Mouse (Mus musculus) embryo, embryonic 11.5 days (tissue): ENCODE data around the gene Mdm2.
"Not testable (repeated sequence)": the region's sequence is repeated elsewhere in the genome, so short reads cannot be mapped to it uniquely, and the experiment has no call there.

Experiments
- DNase-seq: peaks from one replicate; pipeline ENCODE4 v3.0.0-alpha.2; 2012; ENCODE audit warnings: low read depth, low spot score

Mdm2 gene

DNA sequence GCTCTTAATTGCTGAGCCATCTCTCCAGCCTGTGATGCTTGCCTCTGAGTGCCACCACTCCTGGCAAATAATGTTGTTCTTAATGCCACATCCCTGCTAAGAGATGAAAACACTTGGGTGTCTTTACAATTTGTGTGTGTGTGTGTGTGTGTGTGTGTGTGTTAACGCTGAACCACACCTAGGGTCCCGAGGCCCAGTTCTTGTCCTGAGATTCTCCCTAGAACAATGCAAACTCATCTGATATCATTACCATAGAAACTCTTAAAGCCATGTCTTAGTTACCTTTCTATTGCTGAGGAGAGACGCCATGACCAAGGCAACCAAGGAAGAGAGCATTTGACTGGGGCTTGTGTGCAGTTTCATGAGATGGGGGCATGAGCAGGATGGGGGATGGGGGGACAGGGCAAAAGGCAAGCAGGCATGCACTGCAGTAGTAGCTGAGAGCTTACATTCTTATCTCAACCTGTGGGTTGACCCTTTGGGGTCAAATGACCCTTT is 3.5 kb upstream of the Mdm2 start:
- DNase-seq: no peak

- DNase-seq: no peak
These were observed 2.9 kb upstream of the Mdm2 start for GRCm38 (mm10) chr10:117713466-117713865.

DNA sequence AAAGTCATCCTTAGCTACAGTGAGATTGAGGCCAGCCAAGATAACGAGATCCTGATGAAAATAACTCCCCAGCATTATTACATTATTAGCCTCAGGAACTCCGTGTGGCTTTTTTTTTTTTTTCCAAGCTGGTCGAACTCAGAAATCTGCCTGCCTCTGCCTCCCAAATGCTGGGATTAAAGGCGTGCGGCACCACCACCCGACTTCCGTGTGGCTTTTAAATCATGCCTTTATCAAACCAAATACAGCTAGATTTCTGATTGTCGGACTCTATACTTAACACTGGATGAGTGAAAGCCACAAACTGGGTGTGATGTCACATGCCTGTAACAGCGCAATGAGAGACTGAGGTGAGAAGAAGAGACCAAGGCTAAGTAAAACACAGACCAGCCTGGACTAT is 2.3 kb upstream of the Mdm2 start:
- no peak for DNase-seq

- DNase-seq: no peak
These were observed 1.7 kb upstream of the Mdm2 start for GRCm38 (mm10) chr10:117712191-117712754.

- no peak for DNase-seq
These were observed 850 bp upstream of the Mdm2 start for GRCm38 (mm10) chr10:117711408-117711807.

DNA sequence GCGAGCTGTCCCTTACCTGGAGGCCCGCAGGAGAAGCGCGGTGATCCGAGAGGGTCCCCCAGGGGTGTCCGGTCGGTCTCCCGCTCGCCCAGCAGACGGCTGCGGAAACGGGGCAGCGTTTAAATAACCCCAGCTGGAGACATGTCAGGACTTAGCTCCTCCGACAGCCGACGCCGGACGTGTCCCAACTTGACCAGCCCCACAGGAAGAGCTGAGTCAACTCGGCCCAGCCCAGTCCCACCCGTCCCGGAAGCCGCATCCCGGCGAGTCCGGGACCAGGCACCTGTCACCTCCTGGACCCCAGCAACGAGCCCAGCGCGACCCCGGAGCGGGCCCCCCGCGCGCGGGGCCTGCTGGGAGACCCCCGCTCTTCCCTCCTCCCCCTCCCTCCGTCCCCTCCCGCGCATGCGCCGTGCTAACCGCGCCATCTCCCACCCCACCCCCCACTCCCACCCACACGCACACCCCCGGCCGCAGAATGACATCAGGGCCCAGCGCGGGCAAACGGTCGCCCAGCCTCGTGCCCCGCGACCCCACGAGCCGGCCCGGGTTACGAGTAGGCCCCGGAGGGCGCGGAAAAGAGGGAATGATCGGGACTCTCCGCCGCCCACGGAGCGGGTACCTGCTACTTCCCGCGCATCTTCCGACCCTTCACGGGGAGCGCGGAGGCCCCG is 491 bp downstream of the Mdm2 start:
- peak; percentile 70 for DNase-seq

GRCm38 (mm10) chr10:117709326-117709830 is 1.2 kb downstream of the Mdm2 start:
- no peak for DNase-seq

GRCm38 (mm10) chr10:117708856-117709255 is 1.7 kb downstream of the Mdm2 start:
- no peak for DNase-seq

DNA sequence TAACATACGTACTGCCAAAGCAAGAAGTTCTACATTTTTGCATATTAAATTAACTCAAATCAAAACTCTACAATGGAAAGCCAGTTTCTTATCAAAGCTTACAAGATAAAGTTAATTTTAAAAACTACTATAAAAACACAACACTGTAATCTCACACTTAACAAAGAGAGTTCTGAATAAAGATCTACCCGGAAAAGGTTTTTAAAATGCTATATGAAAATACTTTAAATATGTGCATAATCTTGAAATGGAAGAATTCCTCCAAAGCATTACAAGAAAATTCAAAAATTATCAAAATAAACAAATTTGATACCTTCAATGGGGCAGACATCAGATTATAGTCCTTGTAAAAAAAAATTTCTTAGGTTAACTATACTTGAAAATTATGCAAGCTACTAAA is 2.2 kb downstream of the Mdm2 start:
- no peak for DNase-seq

- no peak for DNase-seq
These were observed 3.3 kb downstream of the Mdm2 start for GRCm38 (mm10) chr10:117707114-117707838.

- DNase-seq: no peak
These were observed 4.1 kb downstream of the Mdm2 start for GRCm38 (mm10) chr10:117706440-117706839.

DNA sequence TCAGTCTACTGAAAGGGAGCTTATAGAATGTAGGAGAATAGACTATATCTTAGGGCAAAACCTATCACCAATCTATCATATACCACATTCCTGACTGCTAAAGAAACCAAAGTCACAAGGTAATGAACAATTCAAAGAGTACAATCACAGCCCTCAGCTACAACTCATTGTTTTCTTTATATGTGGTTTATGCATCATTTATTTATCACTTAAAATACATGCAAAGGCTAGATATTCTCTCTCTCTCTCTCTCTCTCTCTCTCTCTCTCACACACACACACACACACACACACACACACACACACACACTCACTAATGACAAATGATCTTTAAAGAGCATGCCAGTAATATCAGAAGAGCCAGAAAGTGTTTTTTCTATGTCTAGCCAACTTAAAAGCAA is 4.8 kb downstream of the Mdm2 start:
- no peak for DNase-seq

GRCm38 (mm10) chr10:117704964-117705335 is 5.6 kb downstream of the Mdm2 start:
- no peak for DNase-seq

DNA sequence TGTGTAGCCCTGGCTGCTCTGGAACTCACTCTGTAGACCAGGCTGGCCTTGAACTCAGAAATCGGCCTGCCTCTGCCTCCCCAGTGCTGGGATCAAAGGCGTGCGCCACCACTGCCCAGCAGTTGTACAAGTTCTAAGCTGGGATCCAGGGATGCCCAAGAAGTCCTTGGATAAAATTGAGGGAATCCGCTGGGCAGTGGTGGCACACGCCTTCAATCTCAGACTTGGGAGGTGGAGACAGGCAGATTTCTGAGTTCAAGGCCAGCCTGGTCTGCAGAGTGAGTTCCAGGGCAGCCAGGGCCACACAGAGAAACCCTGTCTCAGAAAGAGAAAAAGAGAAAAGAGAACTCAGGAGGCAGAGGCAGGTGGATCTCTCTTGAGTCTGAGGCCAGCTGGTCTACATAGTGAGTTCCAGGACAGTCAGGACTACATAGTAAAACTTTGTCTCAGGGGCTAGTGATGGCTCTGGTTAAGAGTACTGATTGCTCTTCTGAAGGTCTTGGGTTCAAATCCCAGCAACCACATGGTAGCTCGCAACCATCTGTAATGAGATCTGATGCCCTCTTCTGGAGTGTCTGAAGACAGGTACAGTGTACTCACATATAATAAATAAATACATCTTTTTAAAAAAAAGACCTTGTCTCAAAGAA is 6.1 kb downstream of the Mdm2 start:
- not testable (repeated sequence) for DNase-seq

DNA sequence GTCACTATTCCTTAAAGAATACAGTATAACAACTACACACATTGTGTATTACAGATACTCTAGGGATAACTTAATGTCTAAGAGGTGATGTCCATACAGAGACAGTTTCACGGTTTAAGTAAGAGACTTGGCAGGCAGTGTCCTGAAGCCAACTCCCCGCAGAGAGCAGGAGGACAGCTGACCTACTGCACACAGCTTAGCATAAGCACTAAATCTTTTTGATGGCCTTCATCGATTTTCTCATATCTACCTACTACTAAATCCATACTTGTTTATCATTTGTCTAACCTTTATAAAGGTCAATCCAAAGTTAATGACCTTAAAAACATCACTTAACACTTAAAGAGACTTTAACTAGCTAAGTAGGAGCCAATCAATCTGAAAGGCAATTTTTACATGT is 7.1 kb downstream of the Mdm2 start:
- DNase-seq: no peak

- DNase-seq: no peak
These were observed 8.3 kb downstream of the Mdm2 start for GRCm38 (mm10) chr10:117702024-117702833.

- no peak for DNase-seq
These were observed 9.3 kb downstream of the Mdm2 start for GRCm38 (mm10) chr10:117701034-117701829.

DNA sequence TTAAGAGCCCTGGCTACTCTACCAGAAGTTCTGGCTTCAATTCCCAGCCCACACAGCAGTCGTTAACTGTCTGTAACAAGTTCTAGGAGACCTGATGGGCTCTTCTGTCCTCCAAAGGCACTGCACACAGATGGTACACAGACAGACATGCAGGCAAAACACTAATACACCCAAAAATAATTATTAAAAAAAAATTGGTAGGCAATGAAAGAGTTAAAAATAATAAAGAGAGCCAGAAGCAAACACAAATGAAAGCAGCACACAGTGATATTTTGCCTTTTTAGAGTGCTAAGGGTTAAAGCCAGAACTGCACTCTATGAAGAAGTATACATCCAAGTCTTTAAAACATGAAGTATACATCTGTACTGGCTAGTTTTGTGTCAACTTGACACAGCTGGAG is 10.1 kb downstream of the Mdm2 start:
- no peak for DNase-seq

DNA sequence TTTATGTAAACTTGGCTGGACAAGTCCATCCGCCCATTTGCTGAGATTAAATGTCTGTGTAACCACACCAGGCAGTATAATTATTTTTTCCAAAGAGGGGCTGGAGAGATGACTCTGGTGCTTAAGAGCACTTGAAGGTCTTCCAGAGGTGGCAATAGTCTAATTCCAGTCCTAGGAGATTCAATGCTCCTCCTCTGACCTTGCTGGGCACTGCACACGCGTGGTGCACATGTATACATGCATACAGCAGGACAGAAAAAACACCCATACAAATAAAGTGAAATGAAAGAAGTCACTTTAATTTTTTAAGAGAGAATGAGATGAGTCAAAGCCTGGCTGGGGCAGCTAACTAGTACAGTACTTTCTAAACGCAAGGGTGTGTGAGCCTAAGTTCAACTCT is 10.6 kb downstream of the Mdm2 start:
- DNase-seq: no peak

GRCm38 (mm10) chr10:117698313-117699138 is 12.0 kb downstream of the Mdm2 start:
- DNase-seq: no peak
